In genomic region chr1:39367601-39368266, GRCm38 (mm10) we compare ENCODE assay signal across 8 mouse cellular contexts. TPM values are rescaled to one million over a fixed set of nuclear protein-coding genes. Genes with fewer than 3 reads are reported as not detected.
A peak's percentile ranks its signal among the peaks of the same experiment; 100 is the strongest.
DNase-seq lines count a peak whose midpoint lies in the region; ATAC-seq lines count a peak whose summit lies in the region.

TSS of gene Rpl31 (plus strand) at chr1:39367842.

- under 1% methylated on average over 62 of the region's 62 CpGs for whole genome bisulfite sequencing in intestine, embryonic 14.5 days

- DNase-seq in adrenal gland, adult 18-20 months (ENCODE audit: low spot score in 2 of 2) = peak; percentile 97 to 98
- DNase-seq in embryo, embryonic 11 days = peak; percentile 96
- DNase-seq in gastrocnemius, postnatal 25 days = peak; percentile 98
- DNase-seq in intestine, embryonic 14.5 days (ENCODE audit: low spot score) = peak; percentile 96
- peak; percentile 98 for DNase-seq in left cerebral cortex, postnatal 14 days (ENCODE audit: low spot score in 2 of 2)
- DNase-seq in mesoderm, embryonic 11.5 days (ENCODE audit: low read depth, low spot score) = peak; percentile 95
- peak; percentile 98 for DNase-seq in right cerebral cortex, postnatal 36 days (ENCODE audit: low spot score in 2 of 2)
- DNase-seq in yolk sac, embryonic 10.5 days (ENCODE audit: low spot score) = peak; percentile 98

- H3K27ac ChIP-seq in intestine, embryonic 14.5 days (ENCODE audit: low read depth) = peak within 1 kb of the TSS; percentile 91

- H3K9me3 ChIP-seq in intestine, embryonic 14.5 days (ENCODE audit: control insufficient read depth, low read length) = no peaks in the 10 kb centered on the region

- H3K36me3 ChIP-seq in intestine, embryonic 14.5 days (ENCODE audit: control insufficient read depth, insufficient read depth, low read length) = peaks cover 36% of the 10 kb centered on the region

- peak within 1 kb of the TSS; percentile 87 for H3K4me3 ChIP-seq in intestine, embryonic 14.5 days (ENCODE audit: low read depth, low read length)

- intact Hi-C loops in left cerebral cortex, postnatal 14 days (cut with DNase I) = loop anchor here (10.0 kb wide), 1 partner anchor 473 kb away; the partner anchor contains the start of gene Chst10

- peak within 1 kb of the TSS; percentile 96 for H3K9ac ChIP-seq in intestine, embryonic 14.5 days (ENCODE audit: low read length)

- H3K27me3 ChIP-seq in intestine, embryonic 14.5 days (replicated peaks; ENCODE audit: control insufficient read depth, insufficient read depth, low read length) = no peaks in the 10 kb centered on the region

- H3K4me1 ChIP-seq in intestine, embryonic 14.5 days (replicated peaks; ENCODE audit: control insufficient read depth, insufficient read depth, low read length) = peaks cover 13% of the 10 kb centered on the region

- ATAC-seq in intestine, embryonic 14.5 days (replicated peaks; ENCODE audit: low FRiP score, low TSS enrichment, low read depth) = peak; percentile 99

- peak within 1 kb of the TSS; percentile 91 for H3K4me2 ChIP-seq in intestine, embryonic 14.5 days (ENCODE audit: low read length)

RNA-seq across cellular contexts. Expression of gene Rpl31, which starts in this region (rescaled TPM):
- 100 to 1,000 TPM; 767 to 781 TPM for total RNA-seq in adrenal gland, adult 18-20 months (2021)
- 100 to 1,000 TPM; 500 to 523 TPM for total RNA-seq in gastrocnemius, postnatal 25 days (2021)
- 795 and 877 TPM in 2 replicates for polyA plus RNA-seq in intestine, embryonic 14.5 days (2014; fragmentation: Nextera tagmentation; extraction: Ambion mirVana)
- 100 to 1,000 TPM; 398 to 437 TPM for total RNA-seq in left cerebral cortex, postnatal 14 days (2021)

Comparison
In these comparisons a context has a peak if more than half of its experiments do, and no peak if none do; other contexts are left out.
1. Peak in every context shown above with its lines: DNase-seq, ATAC-seq, H3K4me3 ChIP-seq and H3K27ac ChIP-seq.